Mouse (Mus musculus) bone marrow macrophage, adult 2 months (primary cell): ENCODE results near the gene Vars.
"Not testable (repeated sequence)": the region's sequence is repeated elsewhere in the genome, so short reads cannot be mapped to it uniquely, and the experiment has no call there.

Source experiments
- CTCF ChIP-seq: IDR thresholded peaks from 2 replicates; pipeline ENCODE4 v1.5.1; 2012; ENCODE audit warnings: low read depth, mild to moderate bottlenecking, low read length, moderate library complexity
- POLR2A ChIP-seq: IDR thresholded peaks from 2 replicates; pipeline ENCODE4 v1.6.1; 2012; ENCODE audit warnings: mild to moderate bottlenecking, low read depth, low read length, borderline replicate concordance

DNA sequence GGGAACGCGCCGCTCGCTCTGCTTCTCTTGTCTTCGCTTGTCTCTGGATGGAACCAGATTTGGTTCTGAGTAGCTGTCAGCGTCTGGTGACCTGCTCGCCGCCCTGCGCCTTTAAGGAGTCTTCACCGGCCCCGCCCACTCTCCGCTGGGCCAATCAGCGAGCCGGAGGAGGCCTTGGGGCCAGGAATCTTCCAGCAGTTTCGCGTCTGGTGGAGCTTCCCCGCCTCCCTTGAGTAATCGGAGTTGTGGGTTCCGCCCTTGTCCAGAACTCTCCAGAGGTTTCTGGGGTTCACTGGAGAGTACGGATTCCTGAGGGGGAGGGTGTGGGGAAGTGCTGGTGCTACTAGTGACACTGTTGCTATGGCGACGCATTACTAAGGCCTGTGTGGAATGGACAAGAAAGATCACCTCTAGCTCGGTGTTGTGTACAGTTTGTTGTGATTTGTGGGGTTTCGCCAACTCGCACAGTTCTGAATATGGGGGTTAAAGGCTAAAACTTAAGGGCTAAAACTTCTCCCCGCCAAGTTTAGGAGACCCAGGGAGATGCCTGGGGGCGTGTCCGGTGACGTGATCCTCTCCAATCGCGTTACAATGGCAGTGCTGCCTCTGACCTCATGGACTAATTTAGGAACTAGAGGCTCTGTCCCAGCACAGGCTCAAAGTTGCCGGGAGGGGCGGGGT lies 28.6 kb upstream of the Vars start, which contains the start of the genes Hspa1a and Hspa1l:
- not testable (repeated sequence) for TF ChIP-seq CTCF, POLR2A
